Mouse (Mus musculus) olfactory bulb, adult 2 months (tissue): ENCODE results near the gene Gins3. TPM values are rescaled to one million over a fixed set of nuclear protein-coding genes. Genes with fewer than 3 reads are reported as not detected.

Source experiments
- H3K27ac ChIP-seq: fragments of 200-500 bp; 2 replicates; pipeline ENCODE4 v1.5.1; 2012; ENCODE audit warnings: low read depth, low read length; ENCODE audit not compliant: insufficient read depth
- H3K4me1 ChIP-seq: fragments of 200-500 bp; 2 replicates; pipeline ENCODE4 v1.6.1; 2012; ENCODE audit warnings: low read length; ENCODE audit not compliant: control insufficient read depth, insufficient read depth
- H3K4me3 ChIP-seq: fragments of 200-500 bp; 2 replicates; pipeline ENCODE4 v1.5.1; 2012; ENCODE audit warnings: mild to moderate bottlenecking, low read depth, low read length, moderate library complexity; ENCODE audit not compliant: insufficient read depth
- CTCF ChIP-seq: fragments of 200-500 bp; IDR thresholded peaks from 2 replicates; pipeline ENCODE4 v1.5.1; 2012; ENCODE audit warnings: low read depth, mild to moderate bottlenecking, low read length, moderate library complexity; ENCODE audit not compliant: insufficient read depth
- POLR2A ChIP-seq: fragments of 200-500 bp; IDR thresholded peaks from 2 replicates; pipeline ENCODE4 v1.6.1; 2012; ENCODE audit warnings: mild to moderate bottlenecking, low read depth, low read length, moderate library complexity; ENCODE audit not compliant: insufficient read depth
- WGBS: fragments of 180-500 bp; shearing (Covaris S2); methylation state at CpG from one replicate; pipeline ENCODE4 v1.1.7; 2018; 5-methylcytosine and 5-hydroxymethylcytosine counted together
- polyA plus RNA-seq: library from polyadenylated mRNA; stranded (reverse); fragments of >200 nt; gene quantifications from 2 replicates; pipeline ENCODE4 v1.2.4, GENCODE M21; 2012; ENCODE audit warnings: low replicate concordance; ENCODE audit not compliant: missing spikeins, insufficient read depth, insufficient read length

The Gins3 gene
- polyA plus RNA-seq, 1 experiment = not detected

- no peaks in the 10 kb centered on the region; the same call in 1 of the 2 replicates for H3K4me1 ChIP-seq
- no peak overlapping the region for H3K27ac ChIP-seq
- TF ChIP-seq CTCF (no peak), POLR2A (no peak)
- 77% methylated on average over 6 of the region's 6 CpGs for WGBS
- no peak overlapping the region for H3K4me3 ChIP-seq
Measured at GRCm38 (mm10) chr8:95632840-95633239, 413 bp upstream of the Gins3 start.

- no peak for TF ChIP-seq POLR2A
- no peak for TF ChIP-seq CTCF
- H3K4me1 ChIP-seq = no peaks in the 10 kb centered on the region; the same call in 1 of the 2 replicates
- H3K4me3 ChIP-seq = peak overlapping the region; percentile 81
- 2% methylated on average over 6 of the region's 6 CpGs for WGBS
- H3K27ac ChIP-seq = no peak overlapping the region
Measured at GRCm38 (mm10) chr8:95634063-95634340, 749 bp downstream of the Gins3 start.

GRCm38 (mm10) chr8:95644942-95645341, 11.7 kb downstream of the Gins3 start:
- Histone ChIP-seq H3K27ac (no peak overlapping the region), H3K4me1 (peaks cover 3% of the 10 kb centered on the region; the same call in 1 of the 2 replicates), H3K4me3 (no peak overlapping the region)
- 66% methylated on average over 2 of the region's 2 CpGs for WGBS
- TF ChIP-seq CTCF = no peak
- no peak for TF ChIP-seq POLR2A

- H3K4me3 ChIP-seq = no peak overlapping the region
- H3K27ac ChIP-seq = no peak overlapping the region
- TF ChIP-seq POLR2A (no peak), CTCF (no peak)
- WGBS = 53% methylated on average over 3 of the region's 3 CpGs
- H3K4me1 ChIP-seq = peaks cover 8% of the 10 kb centered on the region
Measured at GRCm38 (mm10) chr8:95648251-95648650, 15.0 kb downstream of the Gins3 start.

- Histone ChIP-seq H3K27ac (peak overlapping the region; percentile 29; the same call in 1 of the 2 replicates), H3K4me3 (no peak overlapping the region), H3K4me1 (peaks cover 29% of the 10 kb centered on the region)
- TF ChIP-seq POLR2A (no peak), CTCF (no peak)
- WGBS = 73% methylated on average over 5 of the region's 5 CpGs
Measured at GRCm38 (mm10) chr8:95653351-95653750, 20.1 kb downstream of the Gins3 start.

- no peak overlapping the region for H3K4me3 ChIP-seq
- no peak for TF ChIP-seq CTCF
- no peak for TF ChIP-seq POLR2A
- H3K27ac ChIP-seq = peak overlapping the region; percentile 59
- WGBS = 60% methylated on average over 7 of the region's 7 CpGs
- peaks cover 35% of the 10 kb centered on the region for H3K4me1 ChIP-seq
Measured at GRCm38 (mm10) chr8:95655831-95656230, 22.6 kb downstream of the Gins3 start.

GRCm38 (mm10) chr8:95656316-95657002, 23.2 kb downstream of the Gins3 start:
- H3K27ac ChIP-seq = peak overlapping the region; percentile 59
- 35% methylated on average over 5 of the region's 5 CpGs for WGBS
- no peak overlapping the region for H3K4me3 ChIP-seq
- peaks cover 41% of the 10 kb centered on the region for H3K4me1 ChIP-seq
- no peak for TF ChIP-seq POLR2A
- TF ChIP-seq CTCF = no peak

GRCm38 (mm10) chr8:95657523-95657922, 24.3 kb downstream of the Gins3 start:
- Histone ChIP-seq H3K4me3 (no peak overlapping the region), H3K27ac (peak overlapping the region; percentile 92), H3K4me1 (peaks cover 40% of the 10 kb centered on the region)
- TF ChIP-seq CTCF (no peak), POLR2A (no peak)
- 39% methylated on average over 2 of the region's 2 CpGs for WGBS

- 25% methylated on average over 6 of the region's 6 CpGs for WGBS
- H3K4me3 ChIP-seq = no peak overlapping the region
Measured at GRCm38 (mm10) chr8:95660334-95660882, 27.2 kb downstream of the Gins3 start.

More at GRCm38 (mm10) chr8:95660334-95660882, 27.2 kb downstream of the Gins3 start:
- peaks cover 36% of the 10 kb centered on the region for H3K4me1 ChIP-seq
- peak overlapping the region; percentile 74 for H3K27ac ChIP-seq
- TF ChIP-seq CTCF (no peak), POLR2A (no peak)
